Mouse (Mus musculus): ENCODE measurements around the gene Pakap. TPM values are rescaled to one million over a fixed set of nuclear protein-coding genes. Genes with fewer than 3 reads are reported as not detected.

Pakap gene
- polyA plus RNA-seq, 1 experiment from 2014 or later, result 21.8 TPM

- Histone ChIP-seq H3K4me2 (replicated peaks; ENCODE audit: low read depth, low read length) (no peak overlapping the region), H3K36me3 (ENCODE audit: insufficient read depth, low read length) (no peaks in the 10 kb centered on the region), H3K4me1 (ENCODE audit: insufficient read depth, low read length) (no peaks in the 10 kb centered on the region), H3K27me3 (ENCODE audit: insufficient read depth, low read length) (no peaks in the 10 kb centered on the region), H3K9ac (replicated peaks; ENCODE audit: low read length) (no peak overlapping the region), H3K9me3 (ENCODE audit: low read length) (0 out of 2 replicates have a peak, but pooled peaks cover under 1% of the 10 kb centered on the region), H3K27ac (ENCODE audit: low read length) (no peak overlapping the region), H3K4me3 (ENCODE audit: low read length) (no peak overlapping the region)
- ATAC-seq (ENCODE audit: low FRiP score, low TSS enrichment), result 0 out of 2 replicates have a peak, but pooled peaks have one; percentile 23
- 25% methylated on average over 3 of the region's 3 CpGs for WGBS
Observed at GRCm38 (mm10) chr4:57927464-57928205, 359.7 kb downstream of the Pakap start.

- no peak for ATAC-seq (ENCODE audit: low FRiP score, low TSS enrichment)
- WGBS, result 75% methylated on average over 5 of the region's 5 CpGs
- H3K36me3 ChIP-seq (ENCODE audit: insufficient read depth, low read length), result no peaks in the 10 kb centered on the region
- 0 out of 2 replicates have a peak, but pooled peaks cover 4% of the 10 kb centered on the region for H3K9me3 ChIP-seq (ENCODE audit: low read length)
- no peaks in the 10 kb centered on the region for H3K27me3 ChIP-seq (ENCODE audit: insufficient read depth, low read length)
- H3K27ac ChIP-seq (ENCODE audit: low read length), result no peak overlapping the region
- H3K4me2 ChIP-seq (replicated peaks; ENCODE audit: low read depth, low read length), result no peak overlapping the region
- no peak overlapping the region for H3K9ac ChIP-seq (replicated peaks; ENCODE audit: low read length)
- H3K4me1 ChIP-seq (ENCODE audit: insufficient read depth, low read length), result no peaks in the 10 kb centered on the region
- H3K4me3 ChIP-seq (ENCODE audit: low read length), result no peak overlapping the region
Observed at GRCm38 (mm10) chr4:57930559-57931170, 362.7 kb downstream of the Pakap start.

GRCm38 (mm10) chr4:57934181-57934580 is 366.2 kb downstream of the Pakap start:
- no peaks in the 10 kb centered on the region for H3K36me3 ChIP-seq (ENCODE audit: insufficient read depth, low read length)
- H3K27me3 ChIP-seq (ENCODE audit: insufficient read depth, low read length), result no peaks in the 10 kb centered on the region
- no peaks in the 10 kb centered on the region for H3K4me1 ChIP-seq (ENCODE audit: insufficient read depth, low read length)
- H3K9me3 ChIP-seq (ENCODE audit: low read length), result 0 out of 2 replicates have a peak, but pooled peaks cover 4% of the 10 kb centered on the region
- H3K4me2 ChIP-seq (replicated peaks; ENCODE audit: low read depth, low read length), result no peak overlapping the region
- 69% methylated on average over 5 of the region's 5 CpGs for WGBS
- H3K27ac ChIP-seq (ENCODE audit: low read length), result no peak overlapping the region
- no peak overlapping the region for H3K9ac ChIP-seq (replicated peaks; ENCODE audit: low read length)
- H3K4me3 ChIP-seq (ENCODE audit: low read length), result no peak overlapping the region
- no peak for ATAC-seq (ENCODE audit: low FRiP score, low TSS enrichment)

- Histone ChIP-seq H3K9ac (replicated peaks; ENCODE audit: low read length) (no peak overlapping the region), H3K9me3 (ENCODE audit: low read length) (0 out of 2 replicates have a peak, but pooled peaks cover 4% of the 10 kb centered on the region), H3K4me1 (ENCODE audit: insufficient read depth, low read length) (no peaks in the 10 kb centered on the region), H3K36me3 (ENCODE audit: insufficient read depth, low read length) (no peaks in the 10 kb centered on the region), H3K27me3 (ENCODE audit: insufficient read depth, low read length) (no peaks in the 10 kb centered on the region), H3K4me3 (ENCODE audit: low read length) (no peak overlapping the region), H3K4me2 (replicated peaks; ENCODE audit: low read depth, low read length) (no peak overlapping the region), H3K27ac (ENCODE audit: low read length) (no peak overlapping the region)
- WGBS, result 76% methylated on average over 6 of the region's 6 CpGs
- ATAC-seq (ENCODE audit: low FRiP score, low TSS enrichment), result no peak
Observed at GRCm38 (mm10) chr4:57937292-57937691, 369.3 kb downstream of the Pakap start.

GRCm38 (mm10) chr4:57940631-57941030 is 372.7 kb downstream of the Pakap start:
- WGBS, result 88% methylated on average over 4 of the region's 4 CpGs
- no peak overlapping the region for H3K9ac ChIP-seq (replicated peaks; ENCODE audit: low read length)

GRCm38 (mm10) chr4:57942892-57943291 is 374.9 kb downstream of the Pakap start:
- 90% methylated on average over 2 of the region's 2 CpGs for WGBS

More at GRCm38 (mm10) chr4:57940631-57941030, 372.7 kb downstream of the Pakap start:
- no peaks in the 10 kb centered on the region for H3K4me1 ChIP-seq (ENCODE audit: insufficient read depth, low read length)
- no peak for ATAC-seq (ENCODE audit: low FRiP score, low TSS enrichment)
- H3K4me2 ChIP-seq (replicated peaks; ENCODE audit: low read depth, low read length), result no peak overlapping the region
- H3K36me3 ChIP-seq (ENCODE audit: insufficient read depth, low read length), result peaks cover 21% of the 10 kb centered on the region
- H3K27ac ChIP-seq (ENCODE audit: low read length), result no peak overlapping the region
- no peaks in the 10 kb centered on the region for H3K27me3 ChIP-seq (ENCODE audit: insufficient read depth, low read length)
- H3K4me3 ChIP-seq (ENCODE audit: low read length), result no peak overlapping the region
- no peaks in the 10 kb centered on the region for H3K9me3 ChIP-seq (ENCODE audit: low read length)

More at GRCm38 (mm10) chr4:57942892-57943291, 374.9 kb downstream of the Pakap start:
- H3K36me3 ChIP-seq (ENCODE audit: insufficient read depth, low read length), result peaks cover 31% of the 10 kb centered on the region
- H3K4me3 ChIP-seq (ENCODE audit: low read length), result no peak overlapping the region
- H3K27me3 ChIP-seq (ENCODE audit: insufficient read depth, low read length), result no peaks in the 10 kb centered on the region
- H3K9me3 ChIP-seq (ENCODE audit: low read length), result no peaks in the 10 kb centered on the region
- no peak overlapping the region for H3K9ac ChIP-seq (replicated peaks; ENCODE audit: low read length)
- H3K27ac ChIP-seq (ENCODE audit: low read length), result no peak overlapping the region
- peaks cover 6% of the 10 kb centered on the region; the same call in 1 of the 2 replicates for H3K4me1 ChIP-seq (ENCODE audit: insufficient read depth, low read length)
- ATAC-seq (ENCODE audit: low FRiP score, low TSS enrichment), result no peak
- no peak overlapping the region for H3K4me2 ChIP-seq (replicated peaks; ENCODE audit: low read depth, low read length)

Other genes with a start within 250 kb of the Pakap start
- 1.6 TPM in 2 replicates for gene Palm2, start 133.9 kb upstream of the Pakap start, polyA plus RNA-seq (2015; fragmentation: Nextera tagmentation; extraction: Ambion mirVana)
- gene Akap2, start 149.5 kb downstream of the Pakap start, polyA plus RNA-seq (2015; fragmentation: Nextera tagmentation; extraction: Ambion mirVana), result 28.2 and 28.4 TPM in 2 replicates